Mouse (Mus musculus) embryonic facial prominence, embryonic 14.5 days (tissue): Measurements from ENCODE around the gene Khdrbs2. TPM values are rescaled to one million over a fixed set of nuclear protein-coding genes. Genes with fewer than 3 reads are reported as not detected.
"Not testable (repeated sequence)": the region's sequence is repeated elsewhere in the genome, so short reads cannot be mapped to it uniquely, and the experiment has no call there.

Source experiments
- ATAC-seq: fragments of 200-750 bp; cut with Nextera tagmentation; 2 replicates; pipeline ENCODE4 v1.8.0; 2017; ENCODE audit warnings: low read depth, moderate number of reproducible peaks, moderate TSS enrichment
- DNase-seq: peaks from one replicate; pipeline ENCODE4 v3.0.0-alpha.2; 2015; ENCODE audit warnings: low spot score
- H3K27ac ChIP-seq: fragments of 300-500 bp; sonication (generic); replicated peaks from 2 replicates; pipeline ENCODE4 v1.5.1; 2014; ENCODE audit warnings: low read depth, mild to moderate bottlenecking, low read length, moderate library complexity
- H3K27me3 ChIP-seq: fragments of 300-500 bp; sonication (generic); replicated peaks from 2 replicates; pipeline ENCODE4 v1.6.1; 2014; ENCODE audit warnings: low read length; ENCODE audit not compliant: control insufficient read depth, insufficient read depth
- H3K36me3 ChIP-seq: fragments of 300-500 bp; sonication (generic); 2 replicates; pipeline ENCODE4 v1.6.1; 2014; ENCODE audit warnings: low read length, mixed read lengths; ENCODE audit not compliant: control insufficient read depth, insufficient read depth
- H3K4me1 ChIP-seq: fragments of 300-500 bp; sonication (generic); 2 replicates; pipeline ENCODE4 v1.6.1; 2014; ENCODE audit warnings: antibody characterized with exemption, low read length; ENCODE audit not compliant: control insufficient read depth, insufficient read depth
- H3K4me2 ChIP-seq: fragments of 300-500 bp; sonication (generic); 2 replicates; pipeline ENCODE4 v1.6.1; 2014; ENCODE audit warnings: low read depth, mild to moderate bottlenecking, low read length, moderate library complexity, mixed read lengths
- H3K4me3 ChIP-seq: fragments of 300-500 bp; sonication (generic); 2 replicates; pipeline ENCODE4 v1.5.1; 2014; ENCODE audit warnings: low read depth, mild to moderate bottlenecking, low read length
- H3K9ac ChIP-seq: fragments of 300-500 bp; sonication (generic); 2 replicates; pipeline ENCODE4 v1.6.1; 2014; ENCODE audit warnings: low read depth, mild to moderate bottlenecking, low read length, moderate library complexity, mixed read lengths
- H3K9me3 ChIP-seq: fragments of 300-500 bp; sonication (generic); 2 replicates; pipeline ENCODE4 v1.6.1; 2016; ENCODE audit warnings: low read length; ENCODE audit not compliant: control insufficient read depth
- WGBS: fragments of 180-500 bp; shearing (Covaris S2); extraction: QIAGEN DNeasy Blood & Tissue Kit; methylation state at CpG from one replicate; pipeline ENCODE4 v1.1.7; 2014; 5-methylcytosine and 5-hydroxymethylcytosine counted together
- polyA plus RNA-seq: library from polyadenylated mRNA; unstranded; fragments of >200 nt; fragmentation: Nextera tagmentation; extraction: Ambion mirVana; gene quantifications from 2 replicates; pipeline ENCODE4 v1.2.1, GENCODE M21; 2014

The Khdrbs2 gene
- polyA plus RNA-seq, 1 experiment from 2014 or later = 4.0 TPM

DNA sequence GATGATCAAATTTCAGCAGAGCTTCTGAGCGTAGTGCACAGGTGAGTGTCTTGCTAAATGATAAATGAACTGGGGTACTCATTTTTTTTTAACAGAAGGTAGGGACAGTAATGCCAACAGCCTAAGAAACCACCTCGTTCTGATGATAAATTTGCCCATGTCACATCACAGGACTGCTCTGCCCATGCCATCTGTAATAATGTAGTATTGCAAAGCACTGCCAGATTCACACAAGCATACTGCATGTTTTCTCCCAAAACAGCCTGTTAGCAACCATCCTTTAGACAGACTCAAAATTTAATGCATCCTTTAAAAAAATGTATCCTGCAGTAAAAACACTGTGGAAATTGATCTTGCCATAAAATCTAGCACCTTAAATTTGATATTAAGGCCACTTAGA lies 315.4 kb downstream of the Khdrbs2 start:
- no peak overlapping the region for H3K4me3 ChIP-seq

DNA sequence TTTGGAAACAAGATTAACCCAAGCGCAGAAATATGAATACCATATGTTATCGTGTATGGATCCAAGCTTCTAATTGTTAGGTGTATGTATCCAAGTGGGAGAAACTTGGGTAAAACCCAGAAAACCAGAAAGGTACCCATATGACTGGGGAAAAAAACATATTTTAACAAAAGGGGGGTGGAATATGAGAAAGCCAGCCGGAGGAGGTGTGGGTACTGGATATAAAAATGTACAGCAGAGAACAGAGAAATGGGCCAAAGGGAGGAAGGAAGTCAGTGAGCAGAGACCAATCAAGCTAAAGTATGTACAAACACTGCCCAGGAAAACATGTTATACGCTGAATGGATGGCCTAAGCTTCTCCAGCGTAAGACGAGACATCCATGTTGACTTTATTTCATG lies 330.9 kb downstream of the Khdrbs2 start:
- 74% methylated on average over 6 of the region's 6 CpGs for WGBS
- no peaks in the 10 kb centered on the region for H3K27me3 ChIP-seq
- no peak for ATAC-seq

More for the DNA sequence above, 315.4 kb downstream of the Khdrbs2 start:
- no peaks in the 10 kb centered on the region for H3K9me3 ChIP-seq
- no peaks in the 10 kb centered on the region for H3K4me1 ChIP-seq
- H3K9ac ChIP-seq = no peak overlapping the region
- no peaks in the 10 kb centered on the region for H3K27me3 ChIP-seq
- WGBS = 81% methylated on average over 2 of the region's 2 CpGs
- DNase-seq (no peak), ATAC-seq (no peak)
- no peak overlapping the region for H3K4me2 ChIP-seq
- H3K27ac ChIP-seq = no peak overlapping the region
- H3K36me3 ChIP-seq = no peaks in the 10 kb centered on the region

DNA sequence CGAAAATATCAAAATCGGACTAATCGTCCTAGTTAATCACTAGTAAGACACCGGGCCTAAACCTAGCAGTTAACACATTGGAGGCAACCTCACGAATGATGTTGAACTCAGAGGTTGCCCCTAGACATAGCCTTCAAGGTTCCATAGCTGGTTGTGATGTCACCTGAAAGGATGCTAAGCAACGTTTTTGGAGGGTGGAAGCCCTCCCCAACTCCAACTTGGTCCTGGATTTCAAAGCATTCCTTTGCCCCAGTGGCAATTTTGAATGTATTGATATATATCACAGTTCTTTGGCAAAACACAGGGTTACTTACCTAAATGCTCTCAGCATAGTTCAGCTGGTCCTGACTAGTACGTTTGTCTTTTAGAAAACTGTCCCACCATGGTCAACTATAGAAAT lies 374.7 kb downstream of the Khdrbs2 start, which contains the start of gene Gm5415:
Gene Gm5415 (minus strand): TSS at position 101 of the 400 bp plus-strand sequence.
- not testable (repeated sequence) for H3K27me3 ChIP-seq, H3K9me3 ChIP-seq, H3K4me2 ChIP-seq, H3K4me3 ChIP-seq, H3K36me3 ChIP-seq, H3K4me1 ChIP-seq, H3K9ac ChIP-seq, H3K27ac ChIP-seq, ATAC-seq, DNase-seq
- 81% methylated on average over 2 of the region's 7 CpGs for WGBS

More for the DNA sequence above, 330.9 kb downstream of the Khdrbs2 start:
- DNase-seq = peak; percentile 5
- Histone ChIP-seq H3K9me3 (no peaks in the 10 kb centered on the region), H3K4me1 (no peaks in the 10 kb centered on the region), H3K36me3 (no peaks in the 10 kb centered on the region), H3K4me2 (no peak overlapping the region), H3K27ac (no peak overlapping the region), H3K9ac (no peak overlapping the region), H3K4me3 (no peak overlapping the region)

DNA sequence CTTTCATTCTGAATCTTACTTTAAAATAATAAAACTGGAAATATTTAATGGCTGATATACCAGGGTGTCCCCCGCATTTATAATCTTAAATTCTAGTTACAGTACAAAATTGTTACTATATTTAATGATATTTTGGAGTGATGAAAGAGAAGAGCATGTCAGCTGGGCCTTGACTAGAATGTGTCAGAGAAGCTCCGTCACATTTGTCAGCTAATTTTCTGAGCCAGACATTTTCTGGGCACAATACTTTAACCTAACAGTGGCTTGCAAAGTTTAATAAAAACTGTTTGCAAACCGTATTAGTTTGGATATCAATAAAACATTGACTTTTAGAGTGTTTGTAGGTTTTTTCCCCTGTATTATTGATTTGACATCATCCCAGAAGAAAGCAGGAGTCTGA lies 380.9 kb downstream of the Khdrbs2 start:
- H3K4me2 ChIP-seq = no peak overlapping the region
- WGBS = 82% methylated on average over 3 of the region's 3 CpGs
- no peak overlapping the region for H3K9ac ChIP-seq
- no peaks in the 10 kb centered on the region for H3K4me1 ChIP-seq
- H3K4me3 ChIP-seq = no peak overlapping the region
- ATAC-seq (no peak), DNase-seq (no peak)
- H3K27me3 ChIP-seq = no peaks in the 10 kb centered on the region
- no peaks in the 10 kb centered on the region for H3K9me3 ChIP-seq
- no peaks in the 10 kb centered on the region for H3K36me3 ChIP-seq
- no peak overlapping the region for H3K27ac ChIP-seq

DNA sequence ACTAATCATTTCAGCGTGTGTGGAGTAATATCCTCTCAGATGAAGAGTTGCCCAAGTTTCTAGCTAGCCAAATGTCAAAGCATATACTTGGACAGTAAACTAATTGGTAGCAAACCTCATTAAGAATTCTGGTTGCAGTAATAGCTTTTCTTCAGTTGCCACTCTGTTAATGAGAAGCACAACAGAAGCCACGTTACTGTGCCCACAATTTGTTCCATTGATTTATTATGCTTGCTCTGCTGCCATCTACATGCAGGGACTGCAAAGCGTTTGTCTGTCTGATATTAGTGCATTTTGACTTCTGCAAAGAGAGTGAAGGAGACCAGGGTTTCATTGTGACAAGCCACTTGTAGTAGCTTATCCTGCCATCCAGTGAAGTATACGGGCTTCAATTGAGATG lies 381.4 kb downstream of the Khdrbs2 start:
- H3K9me3 ChIP-seq = no peaks in the 10 kb centered on the region
- H3K4me1 ChIP-seq = no peaks in the 10 kb centered on the region
- DNase-seq (peak; percentile 26), ATAC-seq (no peak)
- 48% methylated on average over 4 of the region's 4 CpGs for WGBS
- H3K27me3 ChIP-seq = no peaks in the 10 kb centered on the region
- no peak overlapping the region for H3K4me3 ChIP-seq
- H3K27ac ChIP-seq = no peak overlapping the region
- H3K4me2 ChIP-seq = no peak overlapping the region
- H3K36me3 ChIP-seq = no peaks in the 10 kb centered on the region
- no peak overlapping the region for H3K9ac ChIP-seq

DNA sequence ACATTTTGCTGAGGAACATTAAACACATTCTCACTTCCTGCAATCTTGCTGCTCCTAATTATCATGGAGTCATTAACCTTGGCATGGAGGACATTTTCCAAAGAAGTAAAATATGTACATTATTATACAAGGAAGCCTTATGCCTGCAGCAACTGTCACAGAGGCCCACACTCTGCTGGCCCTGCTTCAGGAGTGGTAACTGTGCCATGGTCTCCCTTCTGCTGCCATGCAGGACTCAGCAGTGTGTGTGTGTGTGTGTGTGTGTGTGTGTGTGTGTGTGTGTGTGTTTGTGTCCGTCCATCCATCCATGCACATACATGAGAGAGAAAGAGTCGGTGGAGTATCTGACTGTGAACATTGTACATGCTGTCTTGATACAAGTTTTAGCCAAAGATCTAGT lies 396.4 kb downstream of the Khdrbs2 start:
- no peaks in the 10 kb centered on the region for H3K36me3 ChIP-seq

DNA sequence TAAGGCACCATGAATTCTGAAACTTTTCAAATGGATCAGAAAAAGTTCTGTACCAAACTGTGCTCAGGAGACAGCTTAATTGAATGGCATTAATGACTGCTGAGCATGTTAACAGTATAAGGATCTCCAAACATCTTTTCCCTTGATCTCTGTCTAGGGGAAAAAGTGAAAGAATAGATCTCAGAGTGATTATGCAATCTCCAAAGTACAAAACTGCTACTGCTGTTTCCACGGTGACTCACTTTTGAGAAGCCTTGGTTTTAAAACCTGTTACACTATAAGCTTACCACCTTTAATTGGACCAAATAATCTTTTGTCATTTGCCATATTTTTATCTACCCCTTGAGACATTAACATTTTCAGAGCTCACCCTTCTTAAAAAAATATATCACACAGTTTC lies 453.5 kb downstream of the Khdrbs2 start:
- 84% methylated on average over 1 of the region's 1 CpGs for WGBS
- no peak for ATAC-seq
- H3K4me1 ChIP-seq = no peaks in the 10 kb centered on the region
- no peak overlapping the region for H3K4me2 ChIP-seq
- no peaks in the 10 kb centered on the region for H3K36me3 ChIP-seq
- no peak for DNase-seq
- H3K27ac ChIP-seq = no peak overlapping the region
- H3K4me3 ChIP-seq = no peak overlapping the region
- H3K9ac ChIP-seq = no peak overlapping the region
- H3K9me3 ChIP-seq = no peaks in the 10 kb centered on the region
- H3K27me3 ChIP-seq = no peaks in the 10 kb centered on the region

More for the DNA sequence above, 396.4 kb downstream of the Khdrbs2 start:
- Histone ChIP-seq H3K27me3 (no peaks in the 10 kb centered on the region), H3K4me1 (no peaks in the 10 kb centered on the region), H3K9ac (no peak overlapping the region), H3K4me2 (no peak overlapping the region), H3K9me3 (no peaks in the 10 kb centered on the region), H3K27ac (no peak overlapping the region), H3K4me3 (no peak overlapping the region)
- ATAC-seq = no peak
- no peak for DNase-seq
- WGBS = 85% methylated on average over 2 of the region's 2 CpGs

DNA sequence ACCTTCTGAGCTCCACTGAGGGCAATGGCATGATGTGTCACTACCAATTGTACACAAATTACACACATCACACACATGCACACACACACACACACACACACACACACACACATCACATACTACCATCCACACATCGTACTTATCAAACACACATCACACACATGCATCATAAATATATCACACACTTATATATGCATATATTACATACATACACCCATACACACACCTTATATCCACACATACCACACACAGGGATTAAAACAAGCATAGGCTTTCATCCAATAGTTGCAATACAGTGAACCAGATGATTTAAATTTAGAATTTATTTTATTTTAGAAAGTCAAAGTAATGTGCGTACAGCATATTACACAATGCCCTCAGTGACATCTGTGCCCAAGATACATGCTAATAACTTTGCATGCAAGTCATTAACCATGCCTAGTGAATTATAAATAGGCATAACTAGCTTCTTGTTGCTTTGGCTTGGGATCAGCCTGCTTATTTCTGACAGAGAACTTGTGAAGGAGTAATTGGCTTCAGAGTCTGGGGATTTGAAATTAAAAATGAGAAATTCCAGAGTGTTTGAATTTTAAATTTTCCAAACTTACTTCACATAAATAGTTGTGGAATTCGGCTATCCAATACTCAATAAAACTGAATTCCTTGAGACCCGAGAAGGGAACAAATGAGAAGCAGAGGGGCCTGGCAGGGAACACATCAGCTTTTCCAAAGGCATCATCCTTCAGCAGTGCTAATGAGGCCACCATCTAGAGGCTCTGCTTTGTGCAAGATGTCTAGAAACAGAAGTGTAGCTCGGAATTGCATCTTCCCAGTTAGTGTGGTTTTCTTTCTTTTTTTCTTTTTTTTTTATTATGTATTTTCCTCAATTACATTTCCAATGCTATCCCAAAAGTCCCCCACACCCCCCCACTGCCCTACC lies 460.2 kb downstream of the Khdrbs2 start:
- H3K9ac ChIP-seq = no peak overlapping the region
- H3K27ac ChIP-seq = no peak overlapping the region
- no peak overlapping the region for H3K4me3 ChIP-seq
- no peak overlapping the region for H3K4me2 ChIP-seq
- 71% methylated on average over 5 of the region's 5 CpGs for WGBS
- ATAC-seq (no peak), DNase-seq (peak; percentile 25)
- H3K27me3 ChIP-seq = no peaks in the 10 kb centered on the region
- H3K36me3 ChIP-seq = no peaks in the 10 kb centered on the region
- H3K4me1 ChIP-seq = no peaks in the 10 kb centered on the region
- no peaks in the 10 kb centered on the region for H3K9me3 ChIP-seq

DNA sequence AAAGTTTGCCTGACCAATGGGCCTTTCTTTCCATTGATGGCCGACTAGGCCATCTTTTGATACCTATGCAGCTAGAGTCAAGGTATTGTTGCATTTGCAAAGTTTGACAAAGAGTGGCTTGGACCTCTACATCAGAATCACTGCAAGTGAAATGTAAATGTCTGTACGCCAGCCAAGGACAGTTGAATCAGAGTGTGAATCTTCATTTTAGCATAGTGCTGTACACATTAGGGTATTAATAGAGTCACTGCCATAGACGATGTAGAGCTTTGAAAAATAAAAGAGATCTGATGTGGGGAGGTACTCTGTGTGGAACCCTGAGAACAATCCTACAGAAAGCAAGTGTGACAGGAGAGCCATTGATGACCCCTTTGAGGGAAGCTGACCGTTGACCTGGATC lies 460.9 kb downstream of the Khdrbs2 start:
- Histone ChIP-seq H3K9ac (no peak overlapping the region), H3K4me2 (no peak overlapping the region), H3K9me3 (no peaks in the 10 kb centered on the region), H3K27me3 (no peaks in the 10 kb centered on the region), H3K4me1 (no peaks in the 10 kb centered on the region), H3K27ac (no peak overlapping the region), H3K4me3 (no peak overlapping the region), H3K36me3 (no peaks in the 10 kb centered on the region)
- ATAC-seq (no peak), DNase-seq (no peak)
- WGBS = 89% methylated on average over 4 of the region's 4 CpGs
